Mouse (Mus musculus) embryonic facial prominence, embryonic 12.5 days (tissue): ENCODE results near the gene Taf5. TPM values are rescaled to one million over a fixed set of nuclear protein-coding genes. Genes with fewer than 3 reads are reported as not detected.

ENCODE experiments used
- ATAC-seq: fragments of 200-750 bp; cut with Nextera tagmentation; 2 replicates; pipeline ENCODE4 v1.8.0; 2017; ENCODE audit not compliant: insufficient number of reproducible peaks, insufficient read depth, low FRiP score, low TSS enrichment
- H3K27ac ChIP-seq: fragments of 300-500 bp; sonication (generic); 2 replicates; pipeline ENCODE4 v1.5.1; 2016; ENCODE audit warnings: mild to moderate bottlenecking
- H3K27me3 ChIP-seq: fragments of 300-500 bp; sonication (generic); 2 replicates; pipeline ENCODE4 v1.6.1; 2016; ENCODE audit warnings: mild to moderate bottlenecking, moderate library complexity
- H3K36me3 ChIP-seq: fragments of 300-500 bp; sonication (generic); 2 replicates; pipeline ENCODE4 v1.6.1; 2016; ENCODE audit warnings: mild to moderate bottlenecking
- H3K4me1 ChIP-seq: fragments of 300-500 bp; sonication (generic); 2 replicates; pipeline ENCODE4 v1.6.1; 2016
- H3K4me2 ChIP-seq: fragments of 300-500 bp; sonication (generic); replicated peaks from 2 replicates; pipeline ENCODE4 v1.6.1; 2016; ENCODE audit warnings: mild to moderate bottlenecking, moderate library complexity
- H3K4me3 ChIP-seq: fragments of 300-500 bp; sonication (generic); 2 replicates; pipeline ENCODE4 v1.5.1; 2016; ENCODE audit warnings: mild to moderate bottlenecking
- H3K9ac ChIP-seq: fragments of 300-500 bp; sonication (generic); 2 replicates; pipeline ENCODE4 v1.6.1; 2016; ENCODE audit warnings: mild to moderate bottlenecking, moderate library complexity
- H3K9me3 ChIP-seq: fragments of 300-500 bp; sonication (generic); 2 replicates; pipeline ENCODE4 v1.6.1; 2016; ENCODE audit warnings: mild to moderate bottlenecking, moderate library complexity
- WGBS: fragments of 180-500 bp; shearing (Covaris S2); methylation state at CpG from one replicate; pipeline ENCODE4 v1.1.7; 2016; 5-methylcytosine and 5-hydroxymethylcytosine counted together
- polyA plus RNA-seq: library from polyadenylated mRNA; unstranded; fragments of >200 nt; fragmentation: Nextera tagmentation; extraction: Ambion mirVana; gene quantifications from 2 replicates; pipeline ENCODE4 v1.2.1, GENCODE M21; 2016

Taf5 gene
- polyA plus RNA-seq, 1 experiment from 2014 or later: 12.4 TPM

DNA sequence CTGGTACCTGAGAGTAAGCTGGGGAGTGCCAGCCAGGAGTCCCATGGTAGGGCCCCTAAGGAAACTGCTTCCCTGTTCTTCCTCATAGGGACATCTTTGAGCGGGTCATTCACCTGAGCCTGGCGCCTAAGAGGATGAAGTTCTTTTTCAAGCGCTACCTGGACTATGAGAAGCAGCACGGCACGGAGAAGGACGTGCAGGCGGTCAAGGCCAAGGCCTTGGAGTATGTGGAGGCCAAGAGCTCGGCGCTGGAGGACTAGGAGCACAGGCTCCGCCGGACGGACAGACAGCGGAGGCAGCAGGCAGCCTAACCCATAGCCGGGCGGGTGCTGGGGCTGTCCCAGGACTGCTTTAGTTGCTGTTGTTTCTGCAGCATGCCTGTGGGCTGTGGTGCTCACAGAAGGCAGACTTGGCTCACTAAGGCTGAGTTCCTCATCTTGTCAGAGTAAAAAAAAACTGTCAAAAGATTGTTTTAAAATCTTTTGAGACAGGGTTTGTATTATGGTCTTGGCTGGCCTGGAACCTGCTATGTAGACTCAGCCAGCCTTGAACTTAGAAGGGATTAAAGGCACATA is 63.1 kb downstream of the Taf5 start:
- Histone ChIP-seq H3K4me3 (no peak overlapping the region), H3K36me3 (peaks cover 68% of the 10 kb centered on the region), H3K9ac (no peak overlapping the region), H3K9me3 (no peaks in the 10 kb centered on the region), H3K4me2 (no peak overlapping the region), H3K27me3 (no peaks in the 10 kb centered on the region), H3K27ac (no peak overlapping the region), H3K4me1 (no peaks in the 10 kb centered on the region)
- WGBS: 95% methylated on average over 15 of the region's 15 CpGs
- no peak for ATAC-seq

Other genes starting within 250 kb of the Taf5 start
- gene Ina, start 53.0 kb upstream of the Taf5 start, polyA plus RNA-seq: 39.4 and 50.5 TPM in 2 replicates
- 75.2 and 76.1 TPM in 2 replicates for gene Nt5c2, start 52.6 kb upstream of the Taf5 start, polyA plus RNA-seq
- 31.5 and 31.7 TPM in 2 replicates for gene Pcgf6, start 16.8 kb upstream of the Taf5 start, polyA plus RNA-seq
- gene Usmg5, start 22.9 kb downstream of the Taf5 start, polyA plus RNA-seq: 1,248 and 1,291 TPM in 2 replicates
- gene Pdcd11, start 23.0 kb downstream of the Taf5 start, polyA plus RNA-seq: 11.8 and 14.0 TPM in 2 replicates
- 6.1 and 7.0 TPM in 2 replicates for gene Calhm2, start 70.5 kb downstream of the Taf5 start, polyA plus RNA-seq
- gene Calhm1, start 76.5 kb downstream of the Taf5 start, polyA plus RNA-seq: not detected in 2 replicates
- gene Calhm3, start 90.0 kb downstream of the Taf5 start, polyA plus RNA-seq: not detected in 2 replicates
- 8.7 TPM in 2 replicates for gene Neurl1a, start 111.1 kb downstream of the Taf5 start, polyA plus RNA-seq